Comparison of ENCODE assay signal across 9 mouse cellular contexts in genomic region chr4:139195101-139195500, GRCm38 (mm10). TPM values are rescaled to one million over a fixed set of nuclear protein-coding genes. Genes with fewer than 3 reads are reported as not detected.
DNase-seq lines count a peak whose midpoint lies in the region; ATAC-seq and TF ChIP-seq lines count a peak whose summit lies in the region.
"Had no signal": no experiment of that assay in that cellular context is flagged by ENCODE, and none has a peak within 500 bp of the region (broad histone marks: within the 10 kb centered on the region; RNA-seq: fewer than 3 reads in every experiment).

No protein-coding gene starts in this region.

- no peak for DNase-seq in heart, adult 9 months (ENCODE audit: low spot score in 2 of 2)
- DNase-seq in neural tube, embryonic 11.5 days (ENCODE audit: low spot score), result no peak
- no peak for DNase-seq in neural tube, embryonic 10.5 days (ENCODE audit: extremely low spot score, low spot score)
- no peak for DNase-seq in adrenal gland, adult 18-20 months (ENCODE audit: low spot score in 2 of 2)
- DNase-seq: kidney, adult 18-20 months had no signal

- H3K36me3 ChIP-seq in heart, embryonic 14.5 days (ENCODE audit: control insufficient read depth, insufficient read depth, low read length), result peaks cover 18% of the 10 kb centered on the region
- peaks cover 2% of the 10 kb centered on the region; the same call in 1 of the 2 replicates for H3K36me3 ChIP-seq in neural tube, embryonic 11.5 days (ENCODE audit: control insufficient read depth, insufficient read depth, low read length)
- no peaks in the 10 kb centered on the region for H3K36me3 ChIP-seq in intestine, embryonic 15.5 days
- H3K36me3 ChIP-seq in small intestine, adult 2 months (ENCODE audit: control insufficient read depth, insufficient read depth, low read length), result 0 out of 2 replicates have a peak, but pooled peaks cover 6% of the 10 kb centered on the region
- peaks cover 2% of the 10 kb centered on the region; the same call in 1 of the 2 replicates for H3K36me3 ChIP-seq in forebrain, embryonic 16.5 days (ENCODE audit: control insufficient read depth, insufficient read depth)

- TF ChIP-seq POLR2A in small intestine, adult 2 months (IDR thresholded peaks at IDR 0.05; ENCODE audit: low read depth, low read length), result no peak

- H3K27ac ChIP-seq in heart, embryonic 14.5 days (replicated peaks in 1 of 2; ENCODE audit: control insufficient read depth in 1 of 2, insufficient read depth in 1 of 2, low read depth in 2 of 2, low read length in 2 of 2), result 0 out of 4 replicates have a peak overlapping the region, but pooled peaks of 1 of the 2 experiments have one; percentile 14
- H3K27ac ChIP-seq in neural tube, embryonic 11.5 days (ENCODE audit: low read depth, low read length), result no peak overlapping the region
- H3K27ac ChIP-seq in intestine, embryonic 15.5 days, result no peak overlapping the region
- H3K27ac ChIP-seq in small intestine, adult 2 months (ENCODE audit: insufficient read depth, low read depth, low read length), result peak overlapping the region; percentile 24
- no peak overlapping the region for H3K27ac ChIP-seq in forebrain, embryonic 16.5 days (ENCODE audit: low read length)

- no peak overlapping the region for H3K4me3 ChIP-seq in heart, embryonic 14.5 days (ENCODE audit: control insufficient read depth in 1 of 2, insufficient read depth in 1 of 2, low read depth in 1 of 2, low read length in 2 of 2)
- no peak overlapping the region for H3K4me3 ChIP-seq in neural tube, embryonic 11.5 days (ENCODE audit: low read depth, low read length)
- H3K4me3 ChIP-seq in intestine, embryonic 15.5 days (replicated peaks), result no peak overlapping the region
- H3K4me3 ChIP-seq in small intestine, adult 2 months (ENCODE audit: low read depth, low read length), result peak overlapping the region; percentile 97
- no peak overlapping the region for H3K4me3 ChIP-seq in forebrain, embryonic 16.5 days (replicated peaks; ENCODE audit: low read length)

- ATAC-seq in heart, embryonic 14.5 days (ENCODE audit: insufficient number of reproducible peaks, insufficient read depth, low FRiP score, low read depth), result no peak
- no peak for ATAC-seq in neural tube, embryonic 11.5 days (ENCODE audit: insufficient read depth, low FRiP score, low TSS enrichment)
- ATAC-seq in intestine, embryonic 15.5 days, result no peak
- ATAC-seq in forebrain, embryonic 16.5 days, result no peak

- peaks cover 33 to 70% of the 10 kb centered on the region in 2 experiments for H3K4me1 ChIP-seq in heart, embryonic 14.5 days (ENCODE audit: control insufficient read depth in 2 of 2, insufficient read depth in 2 of 2, low read length in 2 of 2)
- peaks cover 25% of the 10 kb centered on the region for H3K4me1 ChIP-seq in neural tube, embryonic 11.5 days (ENCODE audit: control insufficient read depth, insufficient read depth, low read length)
- peaks cover 61% of the 10 kb centered on the region for H3K4me1 ChIP-seq in intestine, embryonic 15.5 days (replicated peaks)
- H3K4me1 ChIP-seq in small intestine, adult 2 months (ENCODE audit: control insufficient read depth, insufficient read depth, insufficient read length, low read length), result peaks cover 59% of the 10 kb centered on the region
- H3K4me1 ChIP-seq in forebrain, embryonic 16.5 days (replicated peaks; ENCODE audit: control insufficient read depth, insufficient read depth, low read length), result peaks cover 41% of the 10 kb centered on the region

- TF ChIP-seq CTCF in small intestine, adult 2 months (IDR thresholded peaks at IDR 0.05; ENCODE audit: extremely low read depth, insufficient read length, insufficient replicate concordance, low read depth, low read length), result no peak

- no peaks in the 10 kb centered on the region for H3K27me3 ChIP-seq in heart, embryonic 14.5 days (ENCODE audit: control insufficient read depth, insufficient read depth, low read length)
- H3K27me3 ChIP-seq in neural tube, embryonic 11.5 days (ENCODE audit: control insufficient read depth, insufficient read depth, low read length), result no peaks in the 10 kb centered on the region
- no peaks in the 10 kb centered on the region for H3K27me3 ChIP-seq in intestine, embryonic 15.5 days (replicated peaks)
- H3K27me3 ChIP-seq in small intestine, adult 2 months (ENCODE audit: control insufficient read depth, insufficient read depth, low read length), result no peaks in the 10 kb centered on the region
- H3K27me3 ChIP-seq in forebrain, embryonic 16.5 days (replicated peaks; ENCODE audit: control insufficient read depth, insufficient read depth, low read length), result no peaks in the 10 kb centered on the region

- H3K4me2 ChIP-seq in heart, embryonic 14.5 days (ENCODE audit: low read length), result 0 out of 2 replicates have a peak overlapping the region, but pooled peaks have one; percentile 6
- H3K4me2 ChIP-seq in neural tube, embryonic 11.5 days (ENCODE audit: low read depth), result no peak overlapping the region
- peak overlapping the region; percentile 91 for H3K4me2 ChIP-seq in intestine, embryonic 15.5 days (replicated peaks)
- H3K4me2 ChIP-seq in forebrain, embryonic 16.5 days (ENCODE audit: low read length), result no peak overlapping the region

- 60% methylated on average over 5 of the region's 5 CpGs for WGBS in heart, embryonic 14.5 days
- WGBS in neural tube, embryonic 11.5 days, result 89% methylated on average over 5 of the region's 5 CpGs
- 71% methylated on average over 5 of the region's 5 CpGs for WGBS in intestine, embryonic 15.5 days
- WGBS in small intestine, adult 2 months, result 43% methylated on average over 5 of the region's 5 CpGs
- 83% methylated on average over 5 of the region's 5 CpGs for WGBS in forebrain, embryonic 16.5 days

- no peaks in the 10 kb centered on the region for H3K9me3 ChIP-seq in heart, embryonic 14.5 days (ENCODE audit: control insufficient read depth, low read length)
- H3K9me3 ChIP-seq in neural tube, embryonic 11.5 days (ENCODE audit: control insufficient read depth, low read length), result no peaks in the 10 kb centered on the region
- no peaks in the 10 kb centered on the region for H3K9me3 ChIP-seq in intestine, embryonic 15.5 days
- no peaks in the 10 kb centered on the region for H3K9me3 ChIP-seq in forebrain, embryonic 16.5 days (ENCODE audit: control insufficient read depth, low read length)

- H3K9ac ChIP-seq in heart, embryonic 14.5 days (ENCODE audit: low read length), result peak overlapping the region; percentile 41; the same call in 1 of the 2 replicates
- 0 out of 2 replicates have a peak overlapping the region, but pooled peaks have one; percentile 31 for H3K9ac ChIP-seq in neural tube, embryonic 11.5 days (ENCODE audit: low read length)
- 0 out of 2 replicates have a peak overlapping the region, but pooled peaks have one; percentile 4 for H3K9ac ChIP-seq in intestine, embryonic 15.5 days
- H3K9ac ChIP-seq in forebrain, embryonic 16.5 days (replicated peaks; ENCODE audit: low read depth, low read length), result no peak overlapping the region

RNA-seq across cellular contexts. Expression of gene Capzb, which starts 2.4 kb away (rescaled TPM):
- polyA plus RNA-seq in heart, embryonic 14.5 days (2014; fragmentation: Nextera tagmentation; extraction: Ambion mirVana), result 292 and 301 TPM in 2 replicates
- 263 and 269 TPM in 2 replicates for polyA plus RNA-seq in neural tube, embryonic 11.5 days (2014; fragmentation: Nextera tagmentation; extraction: Ambion mirVana)
- polyA plus RNA-seq in intestine, embryonic 15.5 days (2015; fragmentation: Nextera tagmentation; extraction: Ambion mirVana), result 410 and 425 TPM in 2 replicates
- 159 and 390 TPM in 2 replicates for polyA plus RNA-seq in small intestine, adult 2 months (2012; rRNA removed)
- 100 to 1,000 TPM; 351 to 362 TPM for total RNA-seq in adrenal gland, adult 18-20 months (2021)
- 311 and 321 TPM in 2 replicates for polyA plus RNA-seq in forebrain, embryonic 16.5 days (2015; fragmentation: Nextera tagmentation; extraction: Ambion mirVana)

Comparison
In these comparisons a context has a peak if more than half of its experiments do, and no peak if none do; other contexts are left out.
1. H3K4me2 ChIP-seq: peak in heart, embryonic 14.5 days (single experiment) and intestine, embryonic 15.5 days (single experiment); none in neural tube, embryonic 11.5 days (single experiment) and forebrain, embryonic 16.5 days (single experiment).